Mouse (Mus musculus): Measurements from ENCODE around the gene Atraid. TPM values are rescaled to one million over a fixed set of nuclear protein-coding genes. Genes with fewer than 3 reads are reported as not detected.

Atraid gene
- polyA plus RNA-seq, 1 experiment from 2014 or later = 107 TPM

Other genes with a start within 250 kb of the Atraid start
- gene Mapre3, start 233.7 kb upstream of the Atraid start, polyA plus RNA-seq (2014; fragmentation: Nextera tagmentation; extraction: Ambion mirVana) = 35.0 and 40.5 TPM in 2 replicates
- 32.5 and 35.4 TPM in 2 replicates for gene Tmem214, start 180.3 kb upstream of the Atraid start, polyA plus RNA-seq (2014; fragmentation: Nextera tagmentation; extraction: Ambion mirVana)
- 22.0 and 22.3 TPM in 2 replicates for gene Agbl5, start 159.6 kb upstream of the Atraid start, polyA plus RNA-seq (2014; fragmentation: Nextera tagmentation; extraction: Ambion mirVana)
- 340 and 376 TPM in 2 replicates for gene Ost4, start 140.5 kb upstream of the Atraid start, polyA plus RNA-seq (2014; fragmentation: Nextera tagmentation; extraction: Ambion mirVana)
- gene Emilin1, start 134.9 kb upstream of the Atraid start, polyA plus RNA-seq (2014; fragmentation: Nextera tagmentation; extraction: Ambion mirVana) = 28.1 and 30.3 TPM in 2 replicates
- gene Khk, start 126.9 kb upstream of the Atraid start, polyA plus RNA-seq (2014; fragmentation: Nextera tagmentation; extraction: Ambion mirVana) = 4.6 and 6.9 TPM in 2 replicates
- gene Cgref1, start 102.7 kb upstream of the Atraid start, polyA plus RNA-seq (2014; fragmentation: Nextera tagmentation; extraction: Ambion mirVana) = 6.7 and 8.5 TPM in 2 replicates
- gene Preb, start 88.0 kb upstream of the Atraid start, polyA plus RNA-seq (2014; fragmentation: Nextera tagmentation; extraction: Ambion mirVana) = 89.4 and 91.0 TPM in 2 replicates
- not detected in 2 replicates for gene Tcf23, start 79.7 kb upstream of the Atraid start, polyA plus RNA-seq (2014; fragmentation: Nextera tagmentation; extraction: Ambion mirVana)
- gene Slc5a6, start 612 bp downstream of the Atraid start, polyA plus RNA-seq (2014; fragmentation: Nextera tagmentation; extraction: Ambion mirVana) = 7.3 and 8.3 TPM in 2 replicates
- gene Cad, start 6.5 kb downstream of the Atraid start, polyA plus RNA-seq (2014; fragmentation: Nextera tagmentation; extraction: Ambion mirVana) = 20.5 and 22.2 TPM in 2 replicates
- gene Dnajc5g, start 58.0 kb downstream of the Atraid start, polyA plus RNA-seq (2014; fragmentation: Nextera tagmentation; extraction: Ambion mirVana) = not detected in 2 replicates
- 6.9 and 7.2 TPM in 2 replicates for gene Slc30a3, start 59.9 kb downstream of the Atraid start, polyA plus RNA-seq (2014; fragmentation: Nextera tagmentation; extraction: Ambion mirVana)
- gene Trim54, start 68.4 kb downstream of the Atraid start, polyA plus RNA-seq (2014; fragmentation: Nextera tagmentation; extraction: Ambion mirVana) = not detected in 2 replicates
- not detected in 2 replicates for gene Ucn, start 90.5 kb downstream of the Atraid start, polyA plus RNA-seq (2014; fragmentation: Nextera tagmentation; extraction: Ambion mirVana)
- gene Mpv17, start 105.9 kb downstream of the Atraid start, polyA plus RNA-seq (2014; fragmentation: Nextera tagmentation; extraction: Ambion mirVana) = 48.7 and 49.8 TPM in 2 replicates
- gene Gm29609, start 131.6 kb downstream of the Atraid start, polyA plus RNA-seq (2014; fragmentation: Nextera tagmentation; extraction: Ambion mirVana) = 0.78 and 1.9 TPM in 2 replicates
- 71.9 and 72.5 TPM in 2 replicates for gene Gtf3c2, start 131.8 kb downstream of the Atraid start, polyA plus RNA-seq (2014; fragmentation: Nextera tagmentation; extraction: Ambion mirVana)
- 150 and 155 TPM in 2 replicates for gene Snx17, start 144.9 kb downstream of the Atraid start, polyA plus RNA-seq (2014; fragmentation: Nextera tagmentation; extraction: Ambion mirVana)
- 62.0 and 63.9 TPM in 2 replicates for gene Eif2b4, start 145.1 kb downstream of the Atraid start, polyA plus RNA-seq (2014; fragmentation: Nextera tagmentation; extraction: Ambion mirVana)
- 4.2 and 6.5 TPM in 2 replicates for gene Zfp513, start 154.0 kb downstream of the Atraid start, polyA plus RNA-seq (2014; fragmentation: Nextera tagmentation; extraction: Ambion mirVana)
- 156 and 164 TPM in 2 replicates for gene Ppm1g, start 172.4 kb downstream of the Atraid start, polyA plus RNA-seq (2014; fragmentation: Nextera tagmentation; extraction: Ambion mirVana)
- gene Nrbp1, start 192.6 kb downstream of the Atraid start, polyA plus RNA-seq (2014; fragmentation: Nextera tagmentation; extraction: Ambion mirVana) = 147 and 148 TPM in 2 replicates
- 1.3 TPM in 1 of 2 replicates, not detected in the other for gene Gm9970, start 192.9 kb downstream of the Atraid start, polyA plus RNA-seq (2014; fragmentation: Nextera tagmentation; extraction: Ambion mirVana)
- 2.6 and 3.4 TPM in 2 replicates for gene Krtcap3, start 203.4 kb downstream of the Atraid start, polyA plus RNA-seq (2014; fragmentation: Nextera tagmentation; extraction: Ambion mirVana)
- gene Ift172, start 242.8 kb downstream of the Atraid start, polyA plus RNA-seq (2014; fragmentation: Nextera tagmentation; extraction: Ambion mirVana) = 25.6 and 31.9 TPM in 2 replicates
- 43.3 and 54.0 TPM in 2 replicates for gene Fndc4, start 247.8 kb downstream of the Atraid start, polyA plus RNA-seq (2014; fragmentation: Nextera tagmentation; extraction: Ambion mirVana)
- 0.11 and 0.22 TPM in 2 replicates for gene Gckr, start 249.1 kb downstream of the Atraid start, polyA plus RNA-seq (2014; fragmentation: Nextera tagmentation; extraction: Ambion mirVana)